Mouse (Mus musculus) olfactory bulb, adult 2 months (tissue): ENCODE measurements at regions not wholly inside any gene's neighbourhood (a gene's known extent, or its start where the extent isn't known, plus 50 kb on each side); places are given as distances from the start of the nearest gene placed in this dataset.

Experiments
- CTCF ChIP-seq: fragments of 200-500 bp; IDR thresholded peaks from 2 replicates; pipeline ENCODE4 v1.5.1; 2012; ENCODE audit warnings: low read depth, mild to moderate bottlenecking, low read length, moderate library complexity; ENCODE audit not compliant: insufficient read depth
- POLR2A ChIP-seq: fragments of 200-500 bp; IDR thresholded peaks from 2 replicates; pipeline ENCODE4 v1.6.1; 2012; ENCODE audit warnings: mild to moderate bottlenecking, low read depth, low read length, moderate library complexity; ENCODE audit not compliant: insufficient read depth

GRCm38 (mm10) chr4:12657820-12658219 is 486.0 kb upstream of the Fam92a start:
- TF ChIP-seq CTCF = no peak
- no peak for TF ChIP-seq POLR2A
